Comparison of ENCODE assay signal across 8 mouse cellular contexts in genomic region chr2:127362459-127363281, GRCm38 (mm10). TPM values are rescaled to one million over a fixed set of nuclear protein-coding genes. Genes with fewer than 3 reads are reported as not detected.
A peak's percentile ranks its signal among the peaks of the same experiment; 100 is the strongest.
DNase-seq lines count a peak whose midpoint lies in the region; ATAC-seq lines count a peak whose summit lies in the region.

Adra2b (plus strand) TSS chr2:127363208.

- peak; percentile 92 for DNase-seq in adrenal gland, postnatal 14 days
- peak; percentile 86 for DNase-seq in embryonic facial prominence, embryonic 10.5 days (ENCODE audit: low spot score)
- DNase-seq in heart, adult 11 months, result peak; percentile 97
- peak; percentile 89 for DNase-seq in kidney, adult 11 months
- DNase-seq in left cerebral cortex, postnatal 4 days, result peak; percentile 91
- DNase-seq in skeletal muscle tissue, adult 2 months (ENCODE audit: low read depth, low spot score), result peak; percentile 50

- peak within 1 kb of the TSS; percentile 73 for H3K4me2 ChIP-seq in midbrain, embryonic 12.5 days (replicated peaks)

- no peaks in the 10 kb centered on the region for H3K9me3 ChIP-seq in embryonic facial prominence, embryonic 10.5 days
- no peaks in the 10 kb centered on the region for H3K9me3 ChIP-seq in midbrain, embryonic 12.5 days

- H3K36me3 ChIP-seq in embryonic facial prominence, embryonic 10.5 days (replicated peaks), result no peaks in the 10 kb centered on the region
- H3K36me3 ChIP-seq in midbrain, embryonic 12.5 days, result no peaks in the 10 kb centered on the region

- peaks cover 94% of the 10 kb centered on the region for H3K27me3 ChIP-seq in embryonic facial prominence, embryonic 10.5 days (replicated peaks; ENCODE audit: low read depth, poor library complexity, severe bottlenecking)
- peaks cover 86% of the 10 kb centered on the region for H3K27me3 ChIP-seq in midbrain, embryonic 12.5 days

- WGBS in embryonic facial prominence, embryonic 10.5 days, result 1% methylated on average over 49 of the region's 49 CpGs
- WGBS in midbrain, embryonic 12.5 days, result 1% methylated on average over 42 of the region's 49 CpGs

- H3K4me1 ChIP-seq in embryonic facial prominence, embryonic 10.5 days, result peaks cover 15% of the 10 kb centered on the region
- peaks cover 15% of the 10 kb centered on the region for H3K4me1 ChIP-seq in midbrain, embryonic 12.5 days

- no peak within 1 kb of the TSS for H3K27ac ChIP-seq in embryonic facial prominence, embryonic 10.5 days (replicated peaks)
- no peak within 1 kb of the TSS for H3K27ac ChIP-seq in midbrain, embryonic 12.5 days (replicated peaks)

- H3K4me3 ChIP-seq in embryonic facial prominence, embryonic 10.5 days, result peak within 1 kb of the TSS; percentile 56
- peak within 1 kb of the TSS; percentile 43 for H3K4me3 ChIP-seq in midbrain, embryonic 12.5 days

- H3K9ac ChIP-seq in midbrain, embryonic 12.5 days (replicated peaks), result peak within 1 kb of the TSS; percentile 17; the same call in 1 of the 2 replicates

- intact Hi-C loops in left cerebral cortex, postnatal 4 days (cut with DNase I), result loop anchor here (2.0 to 5.0 kb wide), 2 partner anchors 68 to 195 kb away; no protein-coding TSS in a partner anchor

- ATAC-seq in midbrain, embryonic 12.5 days (ENCODE audit: low FRiP score, low read depth), result peak; percentile 67
- no peak for ATAC-seq in erythroid progenitor cell, adult 5-6 weeks (replicated peaks; ENCODE audit: low FRiP score, poor library complexity, severe bottlenecking)

RNA-seq across cellular contexts. Expression of gene Adra2b, which starts in this region (rescaled TPM):
- total RNA-seq in adrenal gland, postnatal 14 days (2021), result 2.6 TPM in 2 replicates
- polyA plus RNA-seq in embryonic facial prominence, embryonic 10.5 days (2016; fragmentation: Nextera tagmentation; extraction: Ambion mirVana), result 1.9 and 2.2 TPM in 2 replicates
- under 1 TPM; 0.12 to 0.28 TPM for total RNA-seq in left cerebral cortex, postnatal 4 days (2021)
- polyA plus RNA-seq in midbrain, embryonic 12.5 days (2016; fragmentation: Nextera tagmentation; extraction: Ambion mirVana), result 1.7 and 2.1 TPM in 2 replicates
- total RNA-seq in erythroid progenitor cell, adult 5-6 weeks (2015; ENCODE audit: low replicate concordance), result not detected in 2 replicates
- total RNA-seq in erythroid progenitor cell, adult 5-6 weeks (2017; ENCODE audit: low replicate concordance), result not detected in 2 replicates

Comparison
In these comparisons a context has a peak if more than half of its experiments do, and no peak if none do; other contexts are left out.
1. Peak in DNase-seq in left cerebral cortex, postnatal 4 days; RNA of the gene not detected or under 1 TPM.